Mouse (Mus musculus) testis, postnatal 14 days (tissue): ENCODE measurements around the gene Ccdc151.

Experiments
- DNase-seq: peaks from one replicate; pipeline ENCODE4 v3.0.0; 2021; ENCODE audit warnings: low spot score

Gene Ccdc151

GRCm38 (mm10) chr9:22002194-22003162 lies at the start of gene Ccdc151, which contains the start of gene Prkcsh:
Ccdc151 (minus strand) TSS chr9:22002634.
Prkcsh (plus strand) TSS chr9:22002806.
- peak; percentile 100 for DNase-seq

GRCm38 (mm10) chr9:22051958-22052254 lies 49.5 kb upstream of the Ccdc151 start, which contains the start of gene Elavl3:
Elavl3 (minus strand) TSS chr9:22052023.
- peak; percentile 67 for DNase-seq

- no peak for DNase-seq
Observed at GRCm38 (mm10) chr9:22051161-22051957, 48.9 kb upstream of the Ccdc151 start.

- peak; percentile 78 for DNase-seq
Observed at GRCm38 (mm10) chr9:22050351-22050889, 48.0 kb upstream of the Ccdc151 start.

- DNase-seq = no peak
Observed at GRCm38 (mm10) chr9:22049721-22050270, 47.4 kb upstream of the Ccdc151 start.

GRCm38 (mm10) chr9:22049315-22049714 lies 46.9 kb upstream of the Ccdc151 start:
- no peak for DNase-seq

DNA sequence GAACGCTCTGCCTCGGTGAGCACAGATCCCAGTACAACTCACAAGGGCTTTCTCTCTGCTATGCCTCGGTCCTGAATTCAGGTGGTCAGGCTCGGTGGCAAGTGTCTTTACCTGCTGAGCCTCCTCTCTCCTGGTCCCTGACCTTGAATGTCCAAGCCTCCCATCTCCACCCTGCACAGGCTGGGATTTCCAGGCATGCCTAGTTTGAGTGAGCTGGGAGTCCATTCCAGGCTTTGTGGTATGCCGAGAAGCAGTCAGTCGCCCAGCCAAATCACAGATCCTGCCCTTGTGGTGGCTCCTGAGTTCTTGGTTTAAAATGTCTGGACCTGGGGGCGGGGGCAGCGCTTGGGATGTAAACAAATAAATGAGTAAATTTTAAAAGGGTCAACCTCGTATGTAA lies 44.9 kb upstream of the Ccdc151 start:
- DNase-seq = no peak

- no peak for DNase-seq
Observed at GRCm38 (mm10) chr9:22041832-22042231, 39.4 kb upstream of the Ccdc151 start.

DNA sequence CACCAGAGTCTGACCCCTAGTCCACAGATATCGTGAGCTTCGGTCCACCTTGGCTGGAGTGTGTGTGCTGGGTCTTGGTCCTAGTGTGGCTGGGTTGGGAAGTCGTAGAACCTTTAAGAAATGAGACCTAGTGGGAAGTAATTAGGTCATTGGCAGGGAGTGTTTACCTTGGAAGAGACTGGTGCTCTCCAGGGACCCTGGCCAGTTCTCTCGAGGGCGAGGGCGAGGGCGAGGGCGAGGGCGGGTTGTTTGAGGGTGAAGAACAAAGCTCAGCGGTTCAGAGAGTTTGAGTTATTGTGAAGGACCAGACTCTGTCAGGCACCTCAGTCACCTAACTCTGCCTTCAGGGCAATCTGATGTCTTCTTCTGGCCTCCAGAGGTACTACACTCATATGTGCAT lies 35.4 kb upstream of the Ccdc151 start:
- no peak for DNase-seq

- DNase-seq = no peak
Observed at GRCm38 (mm10) chr9:22035300-22036044, 33.0 kb upstream of the Ccdc151 start.

DNA sequence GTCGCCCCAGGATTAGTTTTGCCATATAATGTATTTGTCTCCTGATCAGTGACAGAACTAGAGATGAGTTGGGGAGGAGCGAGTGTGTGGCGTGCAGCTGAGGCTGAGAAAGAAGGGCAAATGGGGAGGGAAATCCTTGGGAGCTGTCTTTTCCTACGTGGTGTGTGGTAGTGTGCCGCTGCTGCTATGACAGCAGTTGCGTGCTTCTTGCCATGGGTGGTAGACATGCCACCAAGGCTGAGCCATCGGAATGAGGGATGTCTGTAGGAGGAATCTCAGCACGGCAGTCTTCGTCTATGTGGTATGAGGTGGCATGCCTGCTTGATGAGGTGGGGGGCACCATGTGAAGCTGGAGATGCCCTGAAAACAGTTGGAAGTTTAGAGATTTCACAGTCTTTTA lies 28.0 kb upstream of the Ccdc151 start:
- no peak for DNase-seq

DNA sequence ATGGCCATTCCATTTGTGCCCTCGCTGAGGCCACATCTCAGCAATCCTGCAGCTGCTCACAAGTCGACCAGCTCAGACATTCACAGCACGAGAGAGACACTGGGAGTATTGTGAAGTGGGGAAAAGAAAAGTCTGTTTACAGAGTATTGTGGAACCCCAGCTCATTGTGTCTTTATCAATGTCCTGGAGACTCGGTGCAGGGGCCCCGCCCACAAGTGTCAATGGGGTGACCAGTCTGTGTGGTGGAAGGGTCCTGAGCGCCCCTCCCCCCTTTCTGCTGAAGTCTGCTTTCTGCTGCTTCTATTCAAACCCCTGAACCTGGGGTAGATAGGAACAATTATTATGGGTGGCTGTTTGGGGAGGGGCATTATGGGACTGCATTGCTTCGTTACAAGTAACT lies 26.0 kb upstream of the Ccdc151 start:
- DNase-seq = no peak

GRCm38 (mm10) chr9:22024592-22024991 lies 22.2 kb upstream of the Ccdc151 start:
- no peak for DNase-seq

DNA sequence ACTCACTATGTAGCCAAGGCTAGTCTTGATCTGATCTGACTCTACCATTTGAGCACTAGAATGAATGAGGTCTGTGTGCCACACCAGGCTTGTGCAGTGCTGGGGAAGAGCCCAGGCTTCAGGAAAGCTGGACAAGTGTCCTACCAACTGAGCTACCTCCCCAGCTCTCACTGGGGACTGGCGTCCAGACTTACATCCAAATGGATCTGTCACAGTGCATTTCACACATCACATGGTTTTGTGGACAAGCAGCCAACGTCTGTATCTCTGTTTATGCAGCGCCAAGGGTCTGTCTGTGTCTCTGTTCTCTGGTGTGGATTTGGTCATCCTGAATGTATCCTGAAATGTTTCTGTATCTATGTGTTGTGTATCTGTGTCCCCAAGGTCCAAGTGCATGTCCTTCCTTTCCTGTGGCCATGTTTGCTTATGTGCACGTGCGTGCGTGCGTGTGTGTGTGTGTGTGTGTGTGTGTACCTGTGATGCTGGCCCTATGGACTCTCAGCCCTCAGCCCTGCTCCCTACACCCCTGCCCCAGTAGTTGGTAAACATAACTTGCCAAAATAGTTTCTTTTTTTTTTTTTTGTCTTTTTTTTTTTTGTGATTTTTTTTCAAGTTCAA lies 14.9 kb upstream of the Ccdc151 start:
- no peak for DNase-seq

- no peak for DNase-seq
Observed at GRCm38 (mm10) chr9:22016245-22016644, 13.8 kb upstream of the Ccdc151 start.

DNA sequence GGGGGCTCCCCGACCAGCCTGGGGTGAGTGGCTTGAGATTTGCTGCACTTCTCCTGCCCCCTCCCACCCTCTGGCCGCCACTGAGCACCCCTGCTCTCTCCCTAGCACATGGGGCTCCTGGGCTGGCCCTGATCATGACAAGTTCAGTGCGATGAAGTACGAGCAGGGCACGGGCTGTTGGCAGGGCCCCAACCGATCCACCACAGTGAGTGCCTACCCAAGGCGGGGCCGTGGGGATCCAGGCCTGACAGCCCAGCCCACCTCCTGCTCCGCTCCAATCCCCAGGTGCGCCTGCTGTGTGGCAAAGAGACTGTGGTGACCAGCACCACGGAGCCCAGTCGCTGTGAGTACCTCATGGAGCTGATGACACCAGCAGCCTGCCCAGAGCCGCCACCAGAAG lies 10.3 kb upstream of the Ccdc151 start:
- no peak for DNase-seq

- no peak for DNase-seq
Observed at GRCm38 (mm10) chr9:22011055-22011454, 8.6 kb upstream of the Ccdc151 start.

DNA sequence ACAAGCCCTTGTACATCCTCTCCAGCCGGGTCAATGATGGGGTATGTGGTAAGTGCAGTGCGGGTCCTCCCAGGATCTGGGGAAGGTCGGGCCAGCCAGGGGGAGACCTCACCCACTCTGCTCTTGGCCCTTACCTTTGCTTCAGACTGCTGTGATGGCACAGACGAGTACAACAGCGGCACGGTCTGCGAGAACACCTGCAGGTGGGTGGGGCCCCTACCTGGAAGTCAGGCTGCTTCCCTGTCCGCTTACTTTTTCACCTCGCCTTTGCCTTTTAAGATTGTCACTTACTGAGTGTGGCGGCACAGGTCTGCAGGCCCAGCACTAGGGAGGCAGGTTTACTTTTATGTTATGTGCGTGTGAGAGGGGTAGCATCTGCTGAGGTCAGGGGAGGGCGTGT lies 2.1 kb upstream of the Ccdc151 start:
- DNase-seq = no peak

GRCm38 (mm10) chr9:22003163-22003554 lies 725 bp upstream of the Ccdc151 start:
- no peak for DNase-seq

- DNase-seq = no peak
Observed at GRCm38 (mm10) chr9:22001633-22002032, 801 bp downstream of the Ccdc151 start.

GRCm38 (mm10) chr9:22000296-22000695 lies 2.1 kb downstream of the Ccdc151 start:
- DNase-seq = no peak
